Mouse (Mus musculus): ENCODE results near the gene Tkfc. TPM values are rescaled to one million over a fixed set of nuclear protein-coding genes. Genes with fewer than 3 reads are reported as not detected.

Gene Tkfc
- 70.0 and 78.9 TPM in 2 replicates for polyA plus RNA-seq (2012; rRNA removed)

DNA sequence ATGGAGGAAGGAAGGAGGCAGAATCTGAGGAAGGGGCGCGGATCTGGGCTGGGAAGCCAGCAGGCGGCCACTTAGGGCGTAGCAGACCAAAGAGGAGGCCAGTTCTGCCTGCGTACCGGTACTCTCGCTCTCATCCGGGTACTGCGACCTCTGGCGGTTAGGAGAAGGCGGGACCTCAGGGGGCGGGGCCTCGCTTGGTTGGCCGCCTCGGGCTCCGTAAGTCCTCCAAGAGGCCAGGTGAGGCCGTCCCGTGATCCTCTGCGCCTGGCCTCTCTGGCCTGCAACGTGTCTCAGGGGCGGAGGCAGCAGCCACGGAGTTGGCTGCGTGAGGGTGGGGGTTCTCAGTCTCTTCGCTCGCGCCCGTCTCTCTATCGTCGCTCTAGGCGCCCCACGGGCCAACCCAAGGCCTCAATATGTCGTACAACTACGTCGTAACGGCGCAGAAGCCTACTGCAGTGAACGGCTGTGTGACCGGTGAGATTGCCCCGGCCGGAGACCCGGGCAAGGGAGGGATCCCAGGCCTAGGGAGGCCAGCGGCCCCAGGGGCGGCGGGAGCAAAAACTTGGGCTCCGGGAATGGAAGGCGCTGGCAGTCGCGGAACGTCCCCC lies at the start of gene Tkfc, which contains the start of gene Ddb1:
TSS of gene Tkfc (minus strand) at position 362 of the 608 bp plus-strand sequence.
TSS of gene Ddb1 (plus strand) at position 35 of the 608 bp plus-strand sequence.

DNA sequence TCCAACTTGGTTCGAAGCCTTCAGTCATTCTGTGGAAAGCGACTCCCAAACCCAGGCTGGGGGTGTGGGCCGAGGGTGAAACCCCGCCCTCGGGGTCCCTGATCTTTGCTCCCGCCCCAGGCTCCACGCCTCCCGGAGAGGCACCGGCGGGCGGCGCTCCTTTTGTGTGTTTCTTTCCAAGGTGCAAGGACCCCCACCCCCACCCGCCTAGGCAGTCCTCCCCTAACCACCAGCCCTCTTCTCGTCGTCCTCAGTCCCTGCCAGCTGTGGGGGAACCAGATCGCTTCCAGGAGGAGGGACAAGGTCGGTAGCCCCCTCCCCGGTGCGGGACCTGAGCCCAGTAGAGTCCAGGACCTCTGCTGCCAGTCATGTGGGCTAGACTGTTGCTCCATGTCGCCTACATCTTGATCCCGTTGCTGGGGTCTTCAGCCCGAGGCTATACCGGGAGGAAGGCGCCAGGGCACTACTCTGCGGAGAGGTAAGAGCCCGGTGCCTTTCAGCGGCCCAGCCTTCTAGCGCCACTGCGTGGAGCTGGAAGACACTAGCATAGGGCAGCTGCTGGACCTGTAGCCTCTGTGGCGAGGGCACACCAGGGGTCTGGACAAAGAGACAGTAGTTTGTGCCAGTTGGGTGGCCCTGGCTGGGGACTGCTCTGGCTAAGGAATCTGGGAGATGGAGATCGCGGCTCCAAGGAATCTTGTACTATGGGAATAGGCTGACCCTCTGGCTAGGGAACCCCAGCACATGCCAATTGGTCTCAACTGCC lies 28.8 kb upstream of the Tkfc start, which contains the start of gene Vwce:
TSS of gene Vwce (plus strand) at position 108 of the 766 bp plus-strand sequence.

DNA sequence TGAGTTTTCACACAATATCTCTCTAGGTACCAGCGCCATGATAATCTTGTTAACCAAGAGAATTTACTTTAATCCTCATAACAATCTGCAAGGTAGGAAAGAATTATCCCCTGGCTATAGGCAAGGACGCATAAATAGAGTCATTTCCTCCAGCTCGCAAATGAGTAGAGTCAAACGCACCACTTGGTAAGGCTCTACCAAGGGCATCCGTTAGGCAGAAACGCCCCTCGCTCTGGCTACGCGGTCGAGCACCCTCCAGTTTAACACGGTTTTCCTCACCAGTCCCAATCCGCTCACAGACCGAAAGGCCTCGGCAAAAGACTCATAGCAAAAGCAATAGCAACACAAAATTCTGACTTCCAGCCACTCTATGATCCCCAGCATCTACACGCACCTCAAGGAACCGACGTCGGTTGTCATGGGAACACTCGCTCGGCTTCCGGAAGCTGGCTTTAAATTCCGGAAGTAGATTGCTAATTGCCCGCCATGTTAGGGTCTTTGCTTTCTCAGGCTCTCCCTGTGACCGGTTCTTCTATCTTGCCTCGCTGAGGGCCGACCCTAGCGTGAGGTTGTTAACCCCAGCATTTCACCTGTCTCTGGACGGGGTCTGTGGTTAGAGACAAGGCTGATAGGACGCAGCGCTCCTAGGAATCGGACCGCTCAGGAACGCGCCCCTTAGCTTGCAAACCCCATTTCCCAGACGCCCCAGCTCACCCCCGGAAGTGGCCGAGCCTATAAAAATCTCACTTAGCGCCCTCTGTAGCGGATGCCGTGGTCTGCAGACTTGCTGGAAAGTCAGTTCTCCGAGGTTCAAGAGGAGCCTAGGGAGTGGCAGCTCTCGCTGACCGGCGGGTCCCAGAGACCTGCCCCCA lies 28.5 kb downstream of the Tkfc start, which contains the start of the genes Cyb561a3 and Tmem138:
TSS of gene Cyb561a3 (plus strand) at position 483 of the 872 bp plus-strand sequence.
TSS of gene Tmem138 (minus strand) at position 673 of the 872 bp plus-strand sequence.

DNA sequence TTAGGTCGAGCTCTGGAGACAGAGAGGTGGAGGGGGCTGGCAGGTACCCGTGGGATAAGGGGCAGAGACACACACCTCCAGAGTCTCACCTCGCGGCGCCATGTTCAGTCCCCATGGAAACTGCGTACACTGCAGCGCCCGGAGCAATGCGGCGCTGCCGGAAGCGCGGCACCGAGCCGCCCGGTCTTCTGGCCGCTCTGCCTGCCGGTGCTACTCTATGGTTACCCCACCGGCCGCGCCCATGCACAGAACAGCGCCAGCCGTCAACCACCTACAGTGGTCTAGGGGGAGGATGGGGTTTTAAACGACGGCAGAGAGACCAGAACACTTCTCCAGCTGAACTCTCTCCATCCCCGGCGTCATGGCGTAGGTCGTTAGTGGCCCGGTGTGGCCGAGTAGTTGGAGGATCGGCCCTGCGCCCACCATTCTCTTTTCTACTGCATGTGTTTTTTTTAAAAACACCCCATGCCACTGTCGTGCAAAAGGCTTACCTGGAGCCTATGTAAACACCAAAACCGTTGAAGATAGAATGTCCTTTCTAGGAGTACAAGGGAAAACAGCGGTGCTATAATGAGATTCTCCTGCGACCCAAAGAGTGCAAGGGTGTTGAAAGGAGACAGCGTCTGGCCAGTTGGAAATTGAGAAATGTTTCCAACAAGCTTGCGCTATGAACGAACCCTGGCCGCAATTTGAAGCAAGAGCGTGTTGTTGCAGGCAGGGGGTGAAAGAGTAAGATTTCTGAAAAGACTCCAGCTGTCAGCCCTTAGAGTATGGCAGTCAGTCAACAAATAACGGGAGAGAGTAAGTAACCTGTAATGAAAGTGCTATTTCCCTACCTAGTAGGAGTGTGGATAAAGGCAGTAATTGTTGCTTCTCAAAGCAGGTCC lies 49.6 kb downstream of the Tkfc start, which contains the start of gene Tmem216:
TSS of gene Tmem216 (minus strand) at position 615 of the 887 bp plus-strand sequence.

Other genes with a start within 250 kb of the Tkfc start
- gene Syt7, start 216.6 kb downstream of the Tkfc start, polyA plus RNA-seq (2012; rRNA removed) = 0.14 and 0.20 TPM in 2 replicates
- gene Lrrc10b, start 148.2 kb downstream of the Tkfc start, polyA plus RNA-seq (2012; rRNA removed) = 0.05 and 0.06 TPM in 2 replicates
- gene Ppp1r32, start 122.7 kb downstream of the Tkfc start, polyA plus RNA-seq (2012; rRNA removed) = 0.18 and 0.21 TPM in 2 replicates
- 19.1 and 22.0 TPM in 2 replicates for gene Cpsf7, start 80.4 kb downstream of the Tkfc start, polyA plus RNA-seq (2012; rRNA removed)
- 18.3 and 19.4 TPM in 2 replicates for gene Sdhaf2, start 79.5 kb downstream of the Tkfc start, polyA plus RNA-seq (2012; rRNA removed)
- 12.5 and 14.9 TPM in 2 replicates for gene Tmem216, start 49.4 kb downstream of the Tkfc start, polyA plus RNA-seq (2012; rRNA removed)
- 21.5 and 23.8 TPM in 2 replicates for gene Cyb561a3, start 28.5 kb downstream of the Tkfc start, polyA plus RNA-seq (2012; rRNA removed)
- 6.7 and 6.9 TPM in 2 replicates for gene Tmem138, start 28.3 kb downstream of the Tkfc start, polyA plus RNA-seq (2012; rRNA removed)
- gene Ddb1, start 327 bp downstream of the Tkfc start, polyA plus RNA-seq (2012; rRNA removed) = 78.8 and 85.5 TPM in 2 replicates
- 15.1 and 19.5 TPM in 2 replicates for gene Vwce, start 28.6 kb upstream of the Tkfc start, polyA plus RNA-seq (2012; rRNA removed)
- gene Pga5, start 72.4 kb upstream of the Tkfc start, polyA plus RNA-seq (2012; rRNA removed) = 0.02 TPM in 1 of 2 replicates, not detected in the other
- gene Vps37c, start 83.1 kb upstream of the Tkfc start, polyA plus RNA-seq (2012; rRNA removed) = 5.9 and 7.1 TPM in 2 replicates
- gene Cd5, start 133.3 kb upstream of the Tkfc start, polyA plus RNA-seq (2012; rRNA removed) = 0.08 and 0.10 TPM in 2 replicates
- gene Cd6, start 224.4 kb upstream of the Tkfc start, polyA plus RNA-seq (2012; rRNA removed) = 0.04 TPM in 1 of 2 replicates, not detected in the other
- gene Slc15a3, start 234.1 kb upstream of the Tkfc start, polyA plus RNA-seq (2012; rRNA removed) = 8.7 and 8.9 TPM in 2 replicates

All from liver, embryonic 18 days (tissue).